Mouse (Mus musculus) left cerebral cortex, postnatal 4 days (tissue): ENCODE measurements at regions not wholly inside any gene's neighbourhood (a gene's known extent, or its start where the extent isn't known, plus 50 kb on each side); places are given as distances from the start of the nearest gene placed in this dataset.

Experiments used
- DNase-seq: peaks from one replicate; pipeline ENCODE4 v3.0.0-alpha.2; 2022
- intact Hi-C: fragments of 180-260 bp; cut with DNase I; formaldehyde crosslinking; loops from one replicate; pipeline ENCODE4 v1.15.1; 2025

- intact Hi-C loops: no loop called here
- no peak for DNase-seq
Measured at GRCm38 (mm10) chr12:77179138-77179537, 58.8 kb upstream of the Fut8 start.

- intact Hi-C loops: no loop called here
- no peak for DNase-seq
Measured at GRCm38 (mm10) chr12:77177811-77178578, 59.9 kb upstream of the Fut8 start.

DNA sequence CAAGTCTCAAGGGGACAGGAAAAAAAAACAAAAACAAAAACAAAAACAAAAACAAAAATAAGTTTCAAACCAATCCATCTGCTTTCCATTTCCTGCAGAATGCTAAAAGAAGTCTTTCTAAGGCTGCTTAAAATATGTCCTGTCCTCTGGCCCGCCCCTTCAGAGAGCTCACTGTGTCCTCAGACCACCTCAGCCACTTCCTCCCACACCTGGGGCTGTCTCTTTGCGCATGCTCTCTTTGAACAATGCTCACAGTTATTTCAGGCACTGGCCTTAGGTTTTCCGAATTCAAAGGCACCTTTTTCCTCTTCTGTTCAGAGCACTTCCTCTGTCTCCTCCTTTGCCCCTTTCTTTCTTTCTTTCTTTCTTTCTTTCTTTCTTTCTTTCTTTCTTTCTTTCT lies 60.6 kb upstream of the Fut8 start:
- DNase-seq: no peak
- intact Hi-C loops: no loop called here

GRCm38 (mm10) chr12:77174032-77174431 lies 63.9 kb upstream of the Fut8 start:
- no peak for DNase-seq
- intact Hi-C loops: no loop called here

- no peak for DNase-seq
- intact Hi-C loops: no loop called here
Measured at GRCm38 (mm10) chr12:77172540-77172939, 65.4 kb upstream of the Fut8 start.

- intact Hi-C loops: no loop called here
- no peak for DNase-seq
Measured at GRCm38 (mm10) chr12:77170257-77170656, 67.7 kb upstream of the Fut8 start.

DNA sequence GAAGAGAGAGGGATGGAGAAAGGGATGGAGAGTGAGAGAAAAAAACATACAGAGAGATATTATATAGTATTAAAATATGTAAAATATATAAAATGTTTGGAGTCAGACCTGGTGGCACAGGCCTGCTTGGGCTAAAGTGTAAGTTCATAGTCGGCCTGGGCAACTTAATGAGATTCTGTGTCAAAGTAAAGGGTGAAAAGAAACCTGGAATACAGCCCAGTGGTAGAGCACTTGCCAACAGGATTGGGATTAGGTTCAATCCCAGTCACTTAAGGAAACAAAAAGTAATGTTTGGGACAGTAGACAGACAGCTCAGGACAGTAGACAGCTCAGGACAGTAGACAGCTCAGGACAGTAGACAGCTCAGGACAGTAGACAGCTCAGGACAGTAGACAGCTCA lies 69.6 kb upstream of the Fut8 start:
- no peak for DNase-seq
- intact Hi-C loops: no loop called here

DNA sequence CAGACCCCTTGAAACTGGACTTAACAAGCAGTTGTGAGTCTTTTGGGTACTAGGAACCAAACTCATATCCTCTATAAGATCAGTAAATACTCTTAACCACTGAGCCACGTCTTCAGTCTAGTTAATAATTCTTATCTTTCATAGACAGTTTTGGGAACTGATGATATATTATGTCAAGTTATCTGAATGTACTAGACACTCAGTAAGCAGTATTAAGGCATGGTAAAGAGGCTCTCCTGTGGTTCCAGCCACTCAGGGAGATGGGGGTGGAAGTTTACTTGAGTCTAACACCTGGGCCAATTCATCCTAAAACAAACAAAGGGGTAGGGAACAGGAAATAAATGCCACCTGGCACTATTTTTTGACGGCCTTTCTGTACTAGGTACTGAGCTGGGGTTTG lies 81.2 kb upstream of the Fut8 start:
- intact Hi-C loops: no loop called here

GRCm38 (mm10) chr12:77155626-77156025 lies 82.3 kb upstream of the Fut8 start:
- intact Hi-C loops: no loop called here
- DNase-seq: no peak

More for the DNA sequence above, 81.2 kb upstream of the Fut8 start:
- no peak for DNase-seq

GRCm38 (mm10) chr12:77151471-77151870 lies 86.5 kb upstream of the Fut8 start:
- intact Hi-C loops: no loop called here
- no peak for DNase-seq

GRCm38 (mm10) chr12:77149835-77150234 lies 88.1 kb upstream of the Fut8 start:
- intact Hi-C loops: no loop called here

GRCm38 (mm10) chr12:77148146-77148545 lies 89.8 kb upstream of the Fut8 start:
- no peak for DNase-seq

More at GRCm38 (mm10) chr12:77149835-77150234, 88.1 kb upstream of the Fut8 start:
- no peak for DNase-seq

DNA sequence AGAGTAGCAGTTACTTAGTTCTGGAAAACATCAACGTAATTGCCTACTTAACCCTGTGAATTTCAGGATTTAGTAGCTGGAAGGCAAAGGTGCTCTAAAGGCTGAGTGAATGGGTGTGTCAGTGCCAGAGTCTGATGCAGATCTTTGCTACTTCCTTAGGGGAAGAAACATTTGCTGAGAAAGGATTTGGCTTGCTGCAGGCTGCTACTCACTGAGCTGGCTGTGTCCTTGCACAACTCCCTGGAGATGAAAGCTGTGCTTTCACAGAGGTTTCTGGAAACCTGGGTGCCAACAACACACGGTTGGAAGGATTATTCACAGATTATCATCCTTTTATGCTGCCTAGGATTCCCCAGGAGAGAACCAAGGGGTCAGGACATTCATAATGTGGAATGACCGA lies 94.0 kb upstream of the Fut8 start:
- DNase-seq: no peak
- intact Hi-C loops: no loop called here

More at GRCm38 (mm10) chr12:77148146-77148545, 89.8 kb upstream of the Fut8 start:
- intact Hi-C loops: no loop called here

DNA sequence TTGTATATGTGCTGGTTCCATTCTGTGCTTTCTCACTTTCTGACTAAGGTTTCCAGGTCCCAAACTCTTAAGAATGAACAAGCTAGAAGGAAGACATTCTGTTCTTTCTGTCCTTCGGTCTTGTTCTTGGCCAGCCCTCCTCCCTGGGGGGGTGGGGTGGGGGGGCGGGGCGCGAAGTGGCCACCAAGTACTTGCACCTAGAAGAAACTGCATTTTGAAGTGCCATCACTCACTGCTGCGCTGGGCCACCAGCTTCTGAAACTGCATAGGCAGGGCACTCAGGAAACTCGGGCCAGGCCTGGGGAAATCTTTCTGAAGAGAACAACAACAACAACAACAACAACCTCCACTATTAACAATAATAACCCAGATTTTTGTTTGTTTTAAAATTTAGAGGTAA lies 94.4 kb upstream of the Fut8 start:
- intact Hi-C loops: no loop called here
- DNase-seq: no peak

GRCm38 (mm10) chr12:77143105-77143504 lies 94.8 kb upstream of the Fut8 start:
- no peak for DNase-seq
- intact Hi-C loops: no loop called here

DNA sequence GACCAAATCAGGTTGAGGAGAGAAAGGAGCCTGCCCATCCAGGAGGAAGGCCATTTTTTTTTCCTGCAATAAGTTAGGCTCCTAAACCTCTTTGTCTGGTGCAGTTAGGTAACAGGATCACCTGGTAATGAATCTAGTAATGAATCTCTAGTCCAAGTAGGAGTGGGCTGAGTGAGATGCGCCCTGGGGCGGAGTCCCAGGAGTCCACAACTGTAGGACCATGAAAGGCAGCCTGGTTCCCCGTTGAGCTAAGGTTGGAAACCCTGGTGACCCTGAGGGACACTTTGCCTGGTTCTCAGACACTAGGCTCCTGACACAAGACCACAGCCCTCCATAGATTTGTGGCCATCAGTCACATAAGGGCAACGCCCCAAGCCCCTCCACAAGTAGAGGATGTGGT lies 95.7 kb upstream of the Fut8 start:
- no peak for DNase-seq
- intact Hi-C loops: no loop called here

- intact Hi-C loops: no loop called here
- DNase-seq: no peak
Measured at GRCm38 (mm10) chr12:77141260-77142201, 96.4 kb upstream of the Fut8 start.

DNA sequence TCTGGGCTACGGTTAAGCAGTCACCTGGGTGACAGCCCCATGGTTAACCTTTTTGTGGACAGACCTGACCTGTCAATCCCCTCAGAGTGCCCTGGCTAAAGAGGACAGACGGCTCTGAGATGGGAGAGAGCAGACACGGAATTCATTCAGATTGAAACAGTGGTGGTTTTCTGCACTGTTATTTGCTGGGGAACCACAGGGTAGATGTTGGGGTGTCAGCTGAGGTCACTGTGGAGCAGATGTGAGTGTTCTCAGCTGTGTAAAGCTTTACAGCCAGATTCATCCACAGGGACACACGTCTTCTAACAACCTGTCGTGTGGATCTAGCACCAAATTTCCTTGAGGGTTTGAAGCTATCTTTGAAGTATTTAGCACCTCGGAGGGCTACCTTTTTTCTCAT lies 97.3 kb upstream of the Fut8 start:
- intact Hi-C loops: no loop called here
- no peak for DNase-seq

- intact Hi-C loops: no loop called here
- no peak for DNase-seq
Measured at GRCm38 (mm10) chr12:77140141-77140540, 97.8 kb upstream of the Fut8 start.

GRCm38 (mm10) chr12:77139718-77140117 lies 98.2 kb upstream of the Fut8 start:
- intact Hi-C loops: no loop called here
- DNase-seq: no peak

DNA sequence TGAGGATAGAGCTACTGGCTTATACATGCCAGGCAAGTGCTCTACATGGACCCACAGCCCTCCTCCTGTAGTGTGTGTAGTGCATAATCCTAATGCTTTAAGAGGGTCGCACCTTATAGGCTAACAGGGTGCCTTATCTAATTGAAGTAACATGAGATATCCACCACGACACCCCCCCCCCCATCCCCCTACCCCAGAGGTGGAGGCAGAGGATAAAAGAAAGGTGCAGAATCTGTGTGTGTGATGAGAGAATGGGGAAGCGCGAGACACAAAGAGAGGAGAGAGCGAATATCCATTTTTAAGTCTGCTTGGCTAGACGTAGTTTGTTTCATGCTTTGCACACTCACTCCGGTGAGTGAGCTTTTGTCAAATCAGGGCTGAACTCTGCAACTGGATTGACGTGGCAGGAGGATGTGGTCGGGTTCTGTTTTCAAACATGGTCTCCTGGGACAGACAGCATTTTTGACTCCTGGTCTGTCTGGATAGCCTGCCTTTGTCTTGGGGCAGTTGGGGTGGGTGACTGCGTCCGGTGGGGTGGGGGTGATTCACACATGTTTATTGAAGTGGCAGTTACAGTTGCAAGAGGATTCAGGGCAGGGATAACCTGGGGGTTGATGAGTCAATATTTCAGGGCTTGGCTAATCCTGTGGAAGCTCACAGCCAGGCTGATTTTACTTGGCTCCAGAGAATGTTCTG lies 99.3 kb upstream of the Fut8 start:
- intact Hi-C loops: no loop called here
- no peak for DNase-seq
